Comparison of ENCODE assay signal across 8 mouse cellular contexts in the genomic region with DNA sequence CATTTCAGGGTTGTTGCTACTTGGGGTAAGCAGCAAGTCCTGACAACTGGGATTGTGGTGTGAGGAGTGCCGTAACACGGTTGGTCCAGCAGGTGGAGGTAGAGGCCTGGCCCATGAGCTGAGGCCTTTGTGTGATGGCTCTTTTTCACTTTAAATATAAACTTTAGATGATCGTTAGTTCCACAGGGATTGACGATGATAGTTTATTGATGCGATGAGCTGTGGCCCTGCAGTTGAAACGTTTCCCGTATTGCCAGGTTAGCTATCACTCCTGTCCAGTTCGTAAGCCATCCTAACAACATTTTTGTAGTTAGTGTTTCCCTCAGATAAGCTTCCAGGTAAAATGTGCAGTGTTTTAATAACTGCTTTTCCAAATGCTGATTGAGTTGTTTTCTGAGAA. TPM values are rescaled to one million over a fixed set of nuclear protein-coding genes. Genes with fewer than 3 reads are reported as not detected.
A peak's percentile ranks its signal among the peaks of the same experiment; 100 is the strongest.
DNase-seq lines count a peak whose midpoint lies in the region; ATAC-seq and TF ChIP-seq lines count a peak whose summit lies in the region.

No protein-coding gene starts in this region.

- no peaks in the 10 kb centered on the region for H3K9me3 ChIP-seq in heart, postnatal 0 days (replicated peaks; ENCODE audit: control insufficient read depth, low read length)

- no peak for TF ChIP-seq EP300 in heart, postnatal 0 days (IDR thresholded peaks at IDR 0.05; ENCODE audit: low read depth)

- no peak overlapping the region for H3K4me2 ChIP-seq in heart, postnatal 0 days (ENCODE audit: low read depth, low read length)

- TF ChIP-seq CTCF in heart, postnatal 0 days (IDR thresholded peaks at IDR 0.05; ENCODE audit: low read depth), result peak; percentile 88

- 53% methylated on average over 8 of the region's 8 CpGs for WGBS in heart, postnatal 0 days

- H3K36me3 ChIP-seq in heart, postnatal 0 days (replicated peaks; ENCODE audit: control insufficient read depth, insufficient read depth, low read length), result peaks cover 46% of the 10 kb centered on the region

- peaks cover 5% of the 10 kb centered on the region; the same call in 1 of the 2 replicates for H3K4me1 ChIP-seq in heart, postnatal 0 days (ENCODE audit: control insufficient read depth, insufficient read depth)

- H3K9ac ChIP-seq in heart, postnatal 0 days (replicated peaks; ENCODE audit: low read depth, low read length), result no peak overlapping the region

- no peaks in the 10 kb centered on the region for H3K27me3 ChIP-seq in heart, postnatal 0 days (ENCODE audit: control insufficient read depth, insufficient read depth, low read length)

- H3K27ac ChIP-seq in heart, postnatal 0 days (ENCODE audit: low read depth), result no peak overlapping the region

- DNase-seq in left cerebral cortex, adult 18-20 months (ENCODE audit: low spot score in 2 of 2), result peak; percentile 35 to 55
- DNase-seq in left cerebral cortex, adult 8-10 months (ENCODE audit: low spot score in 2 of 2), result no peak
- peak; percentile 58 for DNase-seq in adrenal gland, adult 2 months
- DNase-seq in embryo, embryonic 9.5 days (ENCODE audit: extremely low spot score), result peak; percentile 46
- DNase-seq in heart, postnatal 0 days (ENCODE audit: low spot score), result peak; percentile 63
- peak; percentile 74 to 75 for DNase-seq in kidney, postnatal 4 days
- peak; percentile 60 for DNase-seq in lung, postnatal 25 days (ENCODE audit: low spot score)
- DNase-seq in spleen, postnatal 10 days (ENCODE audit: low spot score in 2 of 2), result peak; percentile 52 to 79

- ATAC-seq in heart, postnatal 0 days (ENCODE audit: insufficient read depth, low read depth), result no peak; the same call in 1 of the 2 replicates

- H3K4me3 ChIP-seq in heart, postnatal 0 days (ENCODE audit: low read depth, low read length), result no peak overlapping the region

RNA-seq across cellular contexts. Expression of a gene that starts 46.4 kb away (rescaled TPM):
- 10 to 100 TPM; 21.5 to 27.5 TPM for total RNA-seq in left cerebral cortex, adult 18-20 months (2021)
- total RNA-seq in left cerebral cortex, adult 8-10 months (2022), result 10 to 100 TPM; 19.5 to 22.0 (median 21.1) TPM
- 10 to 100 TPM in 1 of 2 experiments, 1 to 10 TPM in 1; 9.9 to 14.0 TPM for total RNA-seq in adrenal gland, adult 2 months (2021)
- polyA plus RNA-seq in adrenal gland, adult 2 months (2012; rRNA removed), result 4.2 and 4.4 TPM in 2 replicates
- total RNA-seq in heart, postnatal 0 days (2014; rRNA removed; ENCODE audit: low replicate concordance), result 26.5 and 38.4 TPM in 2 replicates
- 3.9 and 4.1 TPM in 2 replicates for polyA plus RNA-seq in heart, postnatal 0 days (2015; fragmentation: Nextera tagmentation; extraction: Ambion mirVana)

Comparison
In these comparisons a context has a peak if more than half of its experiments do, and no peak if none do; other contexts are left out.
1. DNase-seq: peak in left cerebral cortex, adult 18-20 months (2 of 2), adrenal gland, adult 2 months (single experiment), embryo, embryonic 9.5 days (single experiment), heart, postnatal 0 days (single experiment), kidney, postnatal 4 days (2 of 2), lung, postnatal 25 days (single experiment) and spleen, postnatal 10 days (2 of 2); none in left cerebral cortex, adult 8-10 months (0 of 2).